Mouse (Mus musculus) liver (tissue): ENCODE data around the gene AI987944.
A peak's percentile ranks its signal among the peaks of the same experiment; 100 is the strongest.

Experiments
- DNase-seq: peaks from one replicate; pipeline ENCODE4 v3.0.0-alpha.2; 2020; ENCODE audit warnings: mixed read lengths

The AI987944 gene

DNA sequence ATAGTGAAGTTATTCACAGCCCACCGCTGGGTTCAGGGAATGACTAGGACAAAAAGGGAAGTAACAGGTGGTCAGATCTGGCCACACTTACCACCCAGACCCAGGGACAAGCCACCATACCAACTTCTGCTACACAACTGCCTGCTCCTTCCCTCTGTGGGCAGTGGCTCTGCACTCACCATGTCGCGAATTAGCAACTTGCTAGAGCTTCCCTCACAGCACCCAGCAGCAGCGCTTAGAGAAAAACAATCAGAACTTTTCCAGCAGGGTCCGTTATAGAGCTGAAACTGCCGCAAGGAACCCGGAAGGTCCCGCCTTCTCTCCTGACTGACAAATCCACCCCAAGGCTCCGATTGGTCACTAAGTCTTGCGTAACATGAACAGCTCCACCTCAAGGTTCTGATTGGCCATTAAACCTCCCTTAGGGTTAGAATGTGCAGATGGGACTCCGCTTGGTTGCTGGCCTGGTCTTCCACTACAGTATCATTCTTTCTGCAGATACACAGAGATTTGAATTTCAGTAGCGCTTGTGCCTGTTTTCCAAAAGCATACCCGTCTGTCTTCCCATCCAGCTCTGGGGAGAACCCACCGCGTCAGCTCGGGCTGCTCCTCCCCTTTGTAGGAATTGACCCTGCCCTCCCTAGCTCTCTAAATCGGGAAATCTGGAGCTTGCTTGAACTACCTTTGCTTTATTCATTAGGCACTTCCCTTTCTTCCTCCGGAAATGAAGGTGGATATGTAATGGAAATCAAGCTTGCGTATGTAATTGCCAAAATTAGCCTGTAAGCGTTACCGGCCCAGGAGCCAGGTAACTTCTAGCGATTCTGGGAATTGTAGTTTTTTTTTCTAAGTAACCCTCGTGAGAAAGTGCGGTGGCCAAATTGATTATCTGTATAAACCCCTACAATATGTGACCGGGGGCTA, at the start of gene AI987944:
AI987944 (minus strand) TSS at position 332 of the 924 bp plus-strand sequence.
- DNase-seq: peak; percentile 84

DNA sequence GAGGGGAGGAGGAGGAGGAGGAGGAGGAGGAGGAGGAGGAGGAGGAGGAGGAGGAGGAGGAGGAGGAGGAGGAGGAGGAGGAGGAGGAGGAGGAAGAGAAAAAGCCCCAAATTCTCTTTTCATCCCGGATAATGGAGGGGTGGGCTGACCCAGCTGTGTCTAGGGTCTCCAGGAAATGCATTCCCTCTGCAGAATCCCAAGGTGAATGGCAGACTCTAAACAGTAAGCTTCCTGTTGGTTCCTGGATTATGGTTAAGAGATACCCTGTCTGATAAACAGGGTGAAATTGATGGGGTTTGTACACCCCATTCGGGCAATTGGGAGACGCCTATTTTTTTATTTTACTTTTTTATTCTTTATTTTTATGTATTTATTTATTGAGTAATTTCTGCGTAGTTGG, 951 bp upstream of the AI987944 start:
- no peak for DNase-seq
